In genomic region chr14:76624626-76625378, GRCm38 (mm10) we compare ENCODE assay signal across 11 mouse cellular contexts.
A peak's percentile ranks its signal among the peaks of the same experiment; 100 is the strongest.
DNase-seq lines count a peak whose midpoint lies in the region; ATAC-seq and TF ChIP-seq lines count a peak whose summit lies in the region.
"Had no signal": no experiment of that assay in that cellular context is flagged by ENCODE, and none has a peak within 500 bp of the region (broad histone marks: within the 10 kb centered on the region; RNA-seq: fewer than 3 reads in every experiment).

No protein-coding gene starts in this region.

- peaks cover 33% of the 10 kb centered on the region for H3K4me1 ChIP-seq in intestine, embryonic 16.5 days (ENCODE audit: control insufficient read depth, insufficient read depth, low read length)
- peaks cover 18% of the 10 kb centered on the region for H3K4me1 ChIP-seq in intestine, postnatal 0 days (replicated peaks; ENCODE audit: control insufficient read depth, insufficient read depth, low read length)
- H3K4me1 ChIP-seq in ES-Bruce4 (ENCODE audit: control insufficient read depth, insufficient read depth, low read length): peaks cover 23% of the 10 kb centered on the region
- peaks cover 49% of the 10 kb centered on the region for H3K4me1 ChIP-seq in limb, embryonic 15.5 days

- no peaks in the 10 kb centered on the region for H3K36me3 ChIP-seq in intestine, embryonic 16.5 days (ENCODE audit: control insufficient read depth, insufficient read depth, low read length)
- no peaks in the 10 kb centered on the region for H3K36me3 ChIP-seq in intestine, postnatal 0 days (ENCODE audit: control insufficient read depth, insufficient read depth)
- H3K36me3 ChIP-seq in ES-Bruce4 (ENCODE audit: control insufficient read depth, insufficient read depth, low read length, poor library complexity, severe bottlenecking): no peaks in the 10 kb centered on the region
- H3K36me3 ChIP-seq in limb, embryonic 15.5 days: no peaks in the 10 kb centered on the region
- H3K36me3 ChIP-seq: embryonic facial prominence, embryonic 12.5 days had no signal

- no peak for TF ChIP-seq CTCF in intestine, postnatal 0 days (IDR thresholded peaks at IDR 0.05; ENCODE audit: low read depth)
- TF ChIP-seq CTCF in ES-Bruce4 (IDR thresholded peaks at IDR 0.05; ENCODE audit: low read depth, low read length): no peak

- peak; percentile 95 for TF ChIP-seq EP300 in ES-Bruce4 (IDR thresholded peaks at IDR 0.05; ENCODE audit: insufficient read depth, low read depth, low read length)

- TF ChIP-seq POLR2A in ES-Bruce4 (IDR thresholded peaks at IDR 0.05; ENCODE audit: insufficient read depth, low read length): peak; percentile 16

- H3K4me3 ChIP-seq in intestine, embryonic 16.5 days (ENCODE audit: low read length): no peak overlapping the region
- no peak overlapping the region for H3K4me3 ChIP-seq in intestine, postnatal 0 days (ENCODE audit: low read depth, low read length)
- no peak overlapping the region for H3K4me3 ChIP-seq in ES-Bruce4 (ENCODE audit: low read depth, low read length)
- H3K4me3 ChIP-seq in limb, embryonic 15.5 days: no peak overlapping the region
- H3K4me3 ChIP-seq: embryonic facial prominence, embryonic 12.5 days had no signal

- no peaks in the 10 kb centered on the region for H3K9me3 ChIP-seq in intestine, embryonic 16.5 days (ENCODE audit: control insufficient read depth, low read length)
- no peaks in the 10 kb centered on the region for H3K9me3 ChIP-seq in intestine, postnatal 0 days (ENCODE audit: control insufficient read depth)
- no peaks in the 10 kb centered on the region for H3K9me3 ChIP-seq in ES-Bruce4 (replicated peaks; ENCODE audit: control insufficient read depth, insufficient read depth, low read length, poor library complexity, severe bottlenecking)
- H3K9me3 ChIP-seq in limb, embryonic 15.5 days: no peaks in the 10 kb centered on the region
- H3K9me3 ChIP-seq: embryonic facial prominence, embryonic 12.5 days had no signal

- H3K27ac ChIP-seq in intestine, embryonic 16.5 days (ENCODE audit: low read length): no peak overlapping the region
- H3K27ac ChIP-seq in intestine, postnatal 0 days (ENCODE audit: low read depth, low read length): no peak overlapping the region
- peak overlapping the region; percentile 94 for H3K27ac ChIP-seq in ES-Bruce4 (ENCODE audit: insufficient read depth, low read length)
- 0 out of 2 replicates have a peak overlapping the region, but pooled peaks have one; percentile 54 for H3K27ac ChIP-seq in limb, embryonic 15.5 days
- H3K27ac ChIP-seq: macrophage had no signal

- peak; percentile 24 for ATAC-seq in intestine, embryonic 16.5 days
- no peak for ATAC-seq in intestine, postnatal 0 days
- ATAC-seq in limb, embryonic 15.5 days (ENCODE audit: insufficient number of reproducible peaks, low FRiP score, low TSS enrichment, low read depth): no peak

- WGBS in intestine, embryonic 16.5 days: 58% methylated on average over 7 of the region's 7 CpGs
- 46% methylated on average over 7 of the region's 7 CpGs for WGBS in intestine, postnatal 0 days
- WGBS in limb, embryonic 15.5 days: 79% methylated on average over 7 of the region's 7 CpGs

- no peak overlapping the region for H3K4me2 ChIP-seq in intestine, embryonic 16.5 days (ENCODE audit: low read depth, low read length)
- no peak overlapping the region for H3K4me2 ChIP-seq in intestine, postnatal 0 days (replicated peaks; ENCODE audit: low read depth)
- no peak overlapping the region for H3K4me2 ChIP-seq in limb, embryonic 15.5 days
- H3K4me2 ChIP-seq: embryonic facial prominence, embryonic 12.5 days had no signal

- H3K27me3 ChIP-seq in intestine, embryonic 16.5 days (replicated peaks; ENCODE audit: control insufficient read depth, insufficient read depth, low read length): no peaks in the 10 kb centered on the region
- H3K27me3 ChIP-seq in intestine, postnatal 0 days (replicated peaks; ENCODE audit: control insufficient read depth, insufficient read depth, low read length): no peaks in the 10 kb centered on the region
- no peaks in the 10 kb centered on the region for H3K27me3 ChIP-seq in ES-Bruce4 (ENCODE audit: control insufficient read depth, insufficient read depth, low read length, poor library complexity, severe bottlenecking)
- H3K27me3 ChIP-seq in limb, embryonic 15.5 days: no peaks in the 10 kb centered on the region
- H3K27me3 ChIP-seq: embryonic facial prominence, embryonic 12.5 days had no signal

- no peak overlapping the region for H3K9ac ChIP-seq in intestine, embryonic 16.5 days (ENCODE audit: low read depth, low read length)
- no peak overlapping the region for H3K9ac ChIP-seq in intestine, postnatal 0 days (ENCODE audit: low read depth, low read length)
- H3K9ac ChIP-seq in ES-Bruce4 (ENCODE audit: low read depth, poor library complexity, severe bottlenecking): peak overlapping the region; percentile 83
- no peak overlapping the region for H3K9ac ChIP-seq in limb, embryonic 15.5 days
- H3K9ac ChIP-seq: embryonic facial prominence, embryonic 12.5 days had no signal

- DNase-seq in adrenal gland, postnatal 36 days: peak; percentile 53 to 58
- DNase-seq in adrenal gland, postnatal 25 days: no peak
- DNase-seq in right cerebral cortex, postnatal 25 days: no peak
- DNase-seq in spleen, postnatal 10 days (ENCODE audit: low spot score in 2 of 2): no peak
- DNase-seq: kidney, adult 8-10 months had no signal

Comparison
In these comparisons a context has a peak if more than half of its experiments do, and no peak if none do; other contexts are left out.
1. DNase-seq: peak in adrenal gland, postnatal 36 days (2 of 2); none in adrenal gland, postnatal 25 days (single experiment), right cerebral cortex, postnatal 25 days (single experiment) and spleen, postnatal 10 days (0 of 2).
2. H3K27ac ChIP-seq: peak in ES-Bruce4 (single experiment) and limb, embryonic 15.5 days (single experiment); none in intestine, embryonic 16.5 days (single experiment) and intestine, postnatal 0 days (single experiment).